Mouse (Mus musculus): ENCODE measurements around the gene Pfkfb1. TPM values are rescaled to one million over a fixed set of nuclear protein-coding genes. Genes with fewer than 3 reads are reported as not detected.

The Pfkfb1 gene
- polyA plus RNA-seq, 1 experiment from 2014 or later, result 7.8 TPM

- DNase-seq (no peak), ATAC-seq (ENCODE audit: insufficient read depth) (no peak)
- TF ChIP-seq CTCF (IDR thresholded peaks at IDR 0.05; ENCODE audit: low read depth), result no peak
- WGBS, result 86% methylated on average over 2 of the region's 2 CpGs
- H3K4me2 ChIP-seq, result no peak overlapping the region
- H3K4me1 ChIP-seq (ENCODE audit: insufficient read depth), result no peaks in the 10 kb centered on the region
- H3K27ac ChIP-seq (ENCODE audit: low read depth), result no peak overlapping the region
- no peaks in the 10 kb centered on the region for H3K9me3 ChIP-seq (ENCODE audit: low read depth, low read length)
- H3K27me3 ChIP-seq (ENCODE audit: insufficient read depth, low read length), result no peaks in the 10 kb centered on the region
- H3K4me3 ChIP-seq (ENCODE audit: low read depth, low read length), result no peak overlapping the region
- H3K9ac ChIP-seq, result no peak overlapping the region
- no peaks in the 10 kb centered on the region for H3K36me3 ChIP-seq (ENCODE audit: insufficient read depth)
Measured at GRCm38 (mm10) chrX:150598882-150599281, 10.9 kb downstream of the Pfkfb1 start.

DNA sequence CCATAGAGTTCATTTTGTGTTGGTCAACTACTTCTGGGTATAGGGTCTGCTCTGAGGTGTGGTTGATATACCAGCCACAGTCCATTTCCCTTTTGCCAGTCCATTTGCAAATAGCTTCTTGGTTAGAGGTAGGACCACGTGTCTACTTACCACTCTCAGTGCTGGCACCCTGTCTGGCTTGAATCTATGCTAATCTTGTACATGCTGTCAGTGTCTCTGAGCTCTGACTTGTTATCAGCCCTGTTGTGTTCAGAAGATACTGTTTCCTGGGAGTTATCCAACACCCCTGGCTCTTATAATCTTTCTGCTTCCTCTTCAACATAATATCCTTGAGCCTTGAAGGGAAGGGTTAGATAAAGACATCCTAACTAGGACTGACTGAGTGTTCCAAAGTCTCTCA lies 48.4 kb downstream of the Pfkfb1 start:
- no peak overlapping the region for H3K4me2 ChIP-seq
- WGBS, result 71% methylated on average over 1 of the region's 1 CpGs
- ATAC-seq (ENCODE audit: insufficient read depth), result no peak
- H3K27ac ChIP-seq (ENCODE audit: low read depth), result no peak overlapping the region
- no peak overlapping the region for H3K4me3 ChIP-seq (ENCODE audit: low read depth, low read length)
- no peaks in the 10 kb centered on the region for H3K4me1 ChIP-seq (ENCODE audit: insufficient read depth)
- no peak for DNase-seq
- H3K9me3 ChIP-seq (ENCODE audit: low read depth, low read length), result no peaks in the 10 kb centered on the region
- no peaks in the 10 kb centered on the region for H3K36me3 ChIP-seq (ENCODE audit: insufficient read depth)
- H3K27me3 ChIP-seq (ENCODE audit: insufficient read depth, low read length), result no peaks in the 10 kb centered on the region
- no peak overlapping the region for H3K9ac ChIP-seq
- TF ChIP-seq CTCF (IDR thresholded peaks at IDR 0.05; ENCODE audit: low read depth), result no peak

GRCm38 (mm10) chrX:150656122-150656907 lies 68.3 kb downstream of the Pfkfb1 start:
- WGBS, result 26% methylated on average over 26 of the region's 44 CpGs
- Histone ChIP-seq H3K4me3 (ENCODE audit: low read depth, low read length) (peak overlapping the region; percentile 50), H3K4me1 (ENCODE audit: insufficient read depth) (no peaks in the 10 kb centered on the region), H3K9me3 (ENCODE audit: low read depth, low read length) (no peaks in the 10 kb centered on the region), H3K27ac (ENCODE audit: low read depth) (no peak overlapping the region), H3K27me3 (ENCODE audit: insufficient read depth, low read length) (no peaks in the 10 kb centered on the region), H3K4me2 (peak overlapping the region; percentile 60), H3K36me3 (ENCODE audit: insufficient read depth) (peaks cover 7% of the 10 kb centered on the region; the same call in 1 of the 2 replicates), H3K9ac (peak overlapping the region; percentile 52)
- peak; percentile 57 for DNase-seq
- ATAC-seq (ENCODE audit: insufficient read depth), result peak; percentile 58
- no peak for TF ChIP-seq CTCF (IDR thresholded peaks at IDR 0.05; ENCODE audit: low read depth)

DNA sequence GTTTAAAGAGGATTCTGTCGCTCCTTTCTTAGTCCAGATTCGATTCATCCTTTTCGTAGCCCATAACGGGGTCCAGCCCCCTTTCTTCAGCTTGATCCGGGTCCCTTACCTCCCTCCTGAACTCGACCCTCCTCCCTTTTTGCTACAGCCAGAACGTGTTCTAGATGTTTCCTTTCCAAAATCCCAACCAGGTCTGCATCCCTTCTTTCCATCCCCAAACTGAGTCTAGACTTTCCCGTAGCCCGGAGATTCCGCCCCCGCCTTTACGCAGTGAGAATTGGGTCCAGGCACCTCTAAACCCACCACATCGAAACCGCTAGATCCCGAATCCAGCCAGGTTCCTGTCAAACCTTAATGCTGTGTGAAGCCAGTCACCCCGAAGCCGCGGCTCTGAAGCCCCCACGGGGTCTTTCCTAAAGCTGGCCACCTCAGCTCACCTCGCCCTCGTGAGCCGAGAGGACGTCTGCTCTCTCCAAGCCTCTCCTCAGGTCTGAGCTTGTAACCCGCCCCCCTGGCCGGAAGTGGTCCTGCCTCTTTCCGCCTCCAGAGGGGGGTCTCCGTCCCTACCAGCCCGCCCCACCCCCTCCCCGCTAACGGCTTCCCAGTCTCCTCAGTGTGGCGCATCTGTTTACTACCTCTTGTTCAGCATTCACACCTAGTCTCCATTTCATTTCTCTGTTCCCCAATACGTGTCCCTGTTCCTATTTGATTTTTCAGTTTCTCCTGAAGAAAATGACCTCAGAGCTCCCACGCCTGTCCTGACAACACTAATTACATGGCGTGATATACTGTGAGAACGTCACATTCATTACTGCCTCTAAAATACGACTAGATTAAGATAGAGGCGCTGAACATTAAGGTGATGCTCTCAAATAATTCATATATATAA lies 69.1 kb downstream of the Pfkfb1 start, which contains the start of gene Tro:
Gene Tro, minus strand, starts transcription at position 676 of the 889 bp plus-strand sequence.
- H3K4me3 ChIP-seq (ENCODE audit: low read depth, low read length), result peak within 1 kb of the TSS; percentile 50
- H3K9ac ChIP-seq, result peak within 1 kb of the TSS; percentile 52
- H3K36me3 ChIP-seq (ENCODE audit: insufficient read depth), result peaks cover 2% of the 10 kb centered on the region; the same call in 1 of the 2 replicates
- H3K4me2 ChIP-seq, result peak within 1 kb of the TSS; percentile 60
- DNase-seq, result peak; percentile 73
- no peaks in the 10 kb centered on the region for H3K4me1 ChIP-seq (ENCODE audit: insufficient read depth)
- 21% methylated on average over 37 of the region's 37 CpGs for WGBS
- TF ChIP-seq CTCF (IDR thresholded peaks at IDR 0.05; ENCODE audit: low read depth), result peak; percentile 40
- no peak within 1 kb of the TSS; the same call in 1 of the 2 replicates for H3K27ac ChIP-seq (ENCODE audit: low read depth)
- ATAC-seq (ENCODE audit: insufficient read depth), result peak; percentile 94
- no peaks in the 10 kb centered on the region for H3K27me3 ChIP-seq (ENCODE audit: insufficient read depth, low read length)
- no peaks in the 10 kb centered on the region for H3K9me3 ChIP-seq (ENCODE audit: low read depth, low read length)

DNA sequence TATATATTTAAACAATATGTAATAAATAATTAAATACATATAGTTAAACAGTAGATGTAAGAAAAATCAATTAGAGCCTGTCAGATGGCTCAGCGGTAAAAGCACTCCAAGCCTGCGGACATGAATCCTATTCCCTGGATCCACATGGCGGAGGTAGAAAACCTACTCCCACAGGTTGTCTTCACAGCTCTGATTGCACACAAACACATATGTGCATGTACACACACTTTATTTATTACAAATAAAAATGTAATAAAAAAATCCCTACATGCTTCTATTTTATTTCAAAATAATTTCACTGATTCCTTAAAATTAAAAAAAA lies 69.7 kb downstream of the Pfkfb1 start:
- H3K4me3 ChIP-seq (ENCODE audit: low read depth, low read length), result peak overlapping the region; percentile 50; the same call in 1 of the 2 replicates
- TF ChIP-seq CTCF (IDR thresholded peaks at IDR 0.05; ENCODE audit: low read depth), result no peak
- H3K27ac ChIP-seq (ENCODE audit: low read depth), result no peak overlapping the region
- no peaks in the 10 kb centered on the region for H3K27me3 ChIP-seq (ENCODE audit: insufficient read depth, low read length)
- no peaks in the 10 kb centered on the region; the same call in 1 of the 2 replicates for H3K36me3 ChIP-seq (ENCODE audit: insufficient read depth)
- no peaks in the 10 kb centered on the region for H3K4me1 ChIP-seq (ENCODE audit: insufficient read depth)
- WGBS, result 33% methylated on average over 3 of the region's 3 CpGs
- H3K4me2 ChIP-seq, result peak overlapping the region; percentile 60
- H3K9me3 ChIP-seq (ENCODE audit: low read depth, low read length), result no peaks in the 10 kb centered on the region
- ATAC-seq (ENCODE audit: insufficient read depth) (no peak), DNase-seq (peak; percentile 2)
- no peak overlapping the region for H3K9ac ChIP-seq

DNA sequence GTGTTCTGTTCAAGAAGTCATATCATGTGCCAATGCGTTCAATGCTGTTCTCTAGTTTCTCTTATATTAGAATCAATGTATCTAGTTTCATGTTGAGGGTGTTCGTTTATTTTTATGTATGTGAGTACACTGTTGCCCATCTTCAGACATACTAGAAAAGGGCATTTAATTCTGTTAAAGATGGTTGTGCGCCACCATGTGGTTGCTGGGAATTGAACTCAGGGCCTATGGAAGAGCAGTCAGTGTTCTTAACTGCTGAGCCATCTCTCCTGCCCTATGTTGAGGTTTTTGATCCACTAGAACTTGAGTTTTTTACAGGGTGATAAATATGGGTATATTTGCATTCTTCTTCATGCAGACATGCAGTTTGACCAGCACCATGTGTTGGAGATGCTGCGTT lies 74.8 kb downstream of the Pfkfb1 start:
- H3K9me3 ChIP-seq (ENCODE audit: low read depth, low read length), result no peaks in the 10 kb centered on the region
- H3K9ac ChIP-seq, result no peak overlapping the region
- 35% methylated on average over 4 of the region's 4 CpGs for WGBS
- H3K27me3 ChIP-seq (ENCODE audit: insufficient read depth, low read length), result no peaks in the 10 kb centered on the region
- H3K4me2 ChIP-seq, result no peak overlapping the region
- no peaks in the 10 kb centered on the region for H3K36me3 ChIP-seq (ENCODE audit: insufficient read depth)
- ATAC-seq (ENCODE audit: insufficient read depth), result no peak
- H3K4me3 ChIP-seq (ENCODE audit: low read depth, low read length), result no peak overlapping the region
- TF ChIP-seq CTCF (IDR thresholded peaks at IDR 0.05; ENCODE audit: low read depth), result peak; percentile 36; the same call in 1 of the 2 replicates
- peak; percentile 24 for DNase-seq
- no peak overlapping the region for H3K27ac ChIP-seq (ENCODE audit: low read depth)
- H3K4me1 ChIP-seq (ENCODE audit: insufficient read depth), result no peaks in the 10 kb centered on the region

DNA sequence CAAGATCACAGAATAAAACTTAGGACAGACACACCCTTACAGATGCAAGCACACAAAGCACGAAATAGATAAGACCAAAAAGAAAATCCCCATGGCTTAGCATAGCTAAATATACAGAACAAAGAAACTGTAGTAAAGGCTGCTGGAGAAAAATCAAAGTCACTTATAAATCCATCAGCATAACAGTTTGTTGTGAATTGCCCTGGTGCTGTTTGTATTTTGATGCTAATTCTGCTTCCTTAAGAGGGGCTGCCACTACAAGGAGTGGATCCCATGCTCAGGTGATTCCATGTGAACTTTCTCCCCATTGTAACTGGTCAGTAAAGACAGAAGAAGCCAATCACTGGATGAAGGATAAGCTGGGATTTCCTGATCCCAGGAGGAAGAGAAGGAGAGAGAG lies 89.5 kb downstream of the Pfkfb1 start:
- 52% methylated on average over 1 of the region's 1 CpGs for WGBS
- no peak for TF ChIP-seq CTCF (IDR thresholded peaks at IDR 0.05; ENCODE audit: low read depth)

More for the DNA sequence above, 89.5 kb downstream of the Pfkfb1 start:
- H3K9me3 ChIP-seq (ENCODE audit: low read depth, low read length), result no peaks in the 10 kb centered on the region
- no peak for DNase-seq
- no peak overlapping the region for H3K27ac ChIP-seq (ENCODE audit: low read depth)
- H3K4me2 ChIP-seq, result no peak overlapping the region
- H3K36me3 ChIP-seq (ENCODE audit: insufficient read depth), result no peaks in the 10 kb centered on the region
- no peaks in the 10 kb centered on the region for H3K27me3 ChIP-seq (ENCODE audit: insufficient read depth, low read length)
- ATAC-seq (ENCODE audit: insufficient read depth), result no peak
- H3K9ac ChIP-seq, result no peak overlapping the region
- H3K4me3 ChIP-seq (ENCODE audit: low read depth, low read length), result no peak overlapping the region
- no peaks in the 10 kb centered on the region for H3K4me1 ChIP-seq (ENCODE audit: insufficient read depth)

Small RNA genes lying within 50 kb of the gene (microRNA-seq; reads per million reads assigned to microRNA genes)
- not detected for gene Mir3620 (ENCODE audit: borderline number of aligned reads)

Other genes with a start within 250 kb of the Pfkfb1 start
- 35.8 and 39.7 TPM in 2 replicates for gene Tmem29, start 129.1 kb upstream of the Pfkfb1 start, polyA plus RNA-seq (2014; fragmentation: Nextera tagmentation; extraction: Ambion mirVana)
- gene Alas2, start 40.9 kb upstream of the Pfkfb1 start, polyA plus RNA-seq (2014; fragmentation: Nextera tagmentation; extraction: Ambion mirVana), result 56.8 and 57.0 TPM in 2 replicates
- gene Apex2, start 1.6 kb downstream of the Pfkfb1 start, polyA plus RNA-seq (2014; fragmentation: Nextera tagmentation; extraction: Ambion mirVana), result 26.2 and 26.7 TPM in 2 replicates
- gene Tro, start 69.4 kb downstream of the Pfkfb1 start, polyA plus RNA-seq (2014; fragmentation: Nextera tagmentation; extraction: Ambion mirVana), result 27.2 and 28.2 TPM in 2 replicates
- 946 and 954 TPM in 2 replicates for gene Maged2, start 226.1 kb downstream of the Pfkfb1 start, polyA plus RNA-seq (2014; fragmentation: Nextera tagmentation; extraction: Ambion mirVana)